Mouse (Mus musculus) right cerebral cortex, postnatal 14 days (tissue): ENCODE data around the gene Ctsl.

Experiments
- DNase-seq: peaks from one replicate; pipeline ENCODE4 v3.0.0; 2022

Gene Ctsl

GRCm38 (mm10) chr13:64311266-64311665 is 59.4 kb downstream of the Ctsl start:
- DNase-seq = no peak

- no peak for DNase-seq
Measured at GRCm38 (mm10) chr13:64310585-64310984, 60.1 kb downstream of the Ctsl start.

- no peak for DNase-seq
Measured at GRCm38 (mm10) chr13:64309842-64310241, 60.8 kb downstream of the Ctsl start.
